In the genomic region with DNA sequence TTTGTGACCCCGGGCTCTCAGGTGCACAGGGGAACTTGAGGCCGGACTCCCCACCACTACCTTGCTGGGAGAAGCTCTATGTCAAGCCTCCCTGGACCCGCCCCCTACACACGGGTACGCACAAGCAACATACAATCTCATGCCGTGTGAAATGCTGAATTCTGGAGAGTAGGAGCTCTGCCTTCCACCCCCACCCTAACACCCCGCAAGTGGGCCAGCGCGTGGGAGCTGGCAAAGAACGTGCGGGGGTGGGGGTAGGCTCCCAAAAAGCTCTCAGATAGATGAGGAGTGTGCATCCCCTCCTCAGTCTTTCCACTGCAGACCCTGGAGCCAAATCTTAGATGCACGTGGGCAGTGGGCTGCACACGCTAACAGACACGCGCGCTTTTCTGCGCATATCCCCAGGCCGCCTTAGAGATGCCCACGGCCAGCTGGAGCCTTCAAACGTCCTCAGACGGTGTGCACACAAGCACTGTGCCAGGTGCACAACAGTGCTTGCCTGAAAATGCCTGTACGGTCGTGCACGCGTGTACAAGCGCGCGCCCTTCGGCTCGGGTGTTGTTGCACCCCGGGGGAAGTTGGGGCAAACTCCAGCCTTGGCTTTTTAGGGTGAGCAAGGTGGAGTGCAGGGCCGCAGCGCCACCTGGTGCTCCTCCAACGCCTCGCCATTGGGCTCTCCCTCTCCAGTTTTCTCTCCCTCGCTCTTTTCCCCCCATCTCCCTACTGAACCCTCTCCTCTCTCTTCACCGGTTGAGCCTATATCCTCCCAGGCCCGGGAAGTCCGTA, we compare ENCODE assay signal across 8 mouse cellular contexts. TPM values are rescaled to one million over a fixed set of nuclear protein-coding genes. Genes with fewer than 3 reads are reported as not detected.
DNase-seq lines count a peak whose midpoint lies in the region; ATAC-seq and TF ChIP-seq lines count a peak whose summit lies in the region.

No protein-coding gene starts in this region.

- peaks cover 69% of the 10 kb centered on the region for H3K27me3 ChIP-seq in forebrain, embryonic 12.5 days
- H3K27me3 ChIP-seq in hindbrain, embryonic 14.5 days (ENCODE audit: control insufficient read depth, insufficient read depth, low read length), result peaks cover 56% of the 10 kb centered on the region
- 0 out of 2 replicates have a peak, but pooled peaks cover 3% of the 10 kb centered on the region for H3K27me3 ChIP-seq in small intestine, adult 2 months (ENCODE audit: control insufficient read depth, insufficient read depth, low read length)

- H3K9me3 ChIP-seq in forebrain, embryonic 12.5 days, result no peaks in the 10 kb centered on the region
- H3K9me3 ChIP-seq in hindbrain, embryonic 14.5 days (ENCODE audit: control insufficient read depth, low read length), result no peaks in the 10 kb centered on the region

- no peaks in the 10 kb centered on the region for H3K36me3 ChIP-seq in forebrain, embryonic 12.5 days (replicated peaks)
- no peaks in the 10 kb centered on the region for H3K36me3 ChIP-seq in hindbrain, embryonic 14.5 days (replicated peaks; ENCODE audit: control insufficient read depth, insufficient read depth)
- no peaks in the 10 kb centered on the region for H3K36me3 ChIP-seq in small intestine, adult 2 months (ENCODE audit: control insufficient read depth, insufficient read depth, low read length)

- H3K4me1 ChIP-seq in forebrain, embryonic 12.5 days, result peaks cover 34% of the 10 kb centered on the region
- H3K4me1 ChIP-seq in hindbrain, embryonic 14.5 days (replicated peaks; ENCODE audit: control insufficient read depth, insufficient read depth, low read length), result peaks cover 14% of the 10 kb centered on the region
- no peaks in the 10 kb centered on the region for H3K4me1 ChIP-seq in small intestine, adult 2 months (ENCODE audit: control insufficient read depth, insufficient read depth, insufficient read length, low read length)

- TF ChIP-seq CTCF in small intestine, adult 2 months (IDR thresholded peaks at IDR 0.05; ENCODE audit: extremely low read depth, insufficient read length, insufficient replicate concordance, low read depth, low read length), result peak; percentile 32; the same call in 1 of the 2 replicates

- ATAC-seq in forebrain, embryonic 12.5 days (ENCODE audit: low FRiP score), result peak; percentile 63
- peak; percentile 78 for ATAC-seq in hindbrain, embryonic 14.5 days (ENCODE audit: low FRiP score)

- no peak for TF ChIP-seq POLR2A in small intestine, adult 2 months (IDR thresholded peaks at IDR 0.05; ENCODE audit: low read depth, low read length)

- H3K9ac ChIP-seq in forebrain, embryonic 12.5 days, result peak overlapping the region; percentile 50
- H3K9ac ChIP-seq in hindbrain, embryonic 14.5 days, result peak overlapping the region; percentile 71

- under 1% methylated on average over 39 of the region's 39 CpGs for WGBS in forebrain, embryonic 12.5 days
- under 1% methylated on average over 39 of the region's 39 CpGs for WGBS in hindbrain, embryonic 14.5 days
- WGBS in small intestine, adult 2 months, result 4% methylated on average over 39 of the region's 39 CpGs

- DNase-seq in ES-CJ7 (ENCODE audit: low read depth, low spot score), result peak; percentile 76
- peak; percentile 65 for DNase-seq in brain, embryonic 18.5 days (ENCODE audit: low read depth, low spot score)
- peak; percentile 81 for DNase-seq in hindbrain, embryonic 14.5 days (ENCODE audit: low spot score)
- DNase-seq in left cerebral cortex, adult 8-10 months (ENCODE audit: low spot score in 2 of 2), result peak; percentile 69 to 70
- peak; percentile 37 to 43 for DNase-seq in lung, postnatal 4 days
- no peak for DNase-seq in thymus, postnatal 10 days (ENCODE audit: low spot score in 2 of 2)

- H3K4me3 ChIP-seq in forebrain, embryonic 12.5 days (replicated peaks), result peak overlapping the region; percentile 47
- H3K4me3 ChIP-seq in hindbrain, embryonic 14.5 days (replicated peaks; ENCODE audit: low read length), result peak overlapping the region; percentile 55
- H3K4me3 ChIP-seq in small intestine, adult 2 months (ENCODE audit: low read depth, low read length), result no peak overlapping the region

- no peak overlapping the region for H3K27ac ChIP-seq in forebrain, embryonic 12.5 days
- H3K27ac ChIP-seq in hindbrain, embryonic 14.5 days, result peak overlapping the region; percentile 74
- H3K27ac ChIP-seq in small intestine, adult 2 months (ENCODE audit: insufficient read depth, low read depth, low read length), result no peak overlapping the region

- H3K4me2 ChIP-seq in forebrain, embryonic 12.5 days, result peak overlapping the region; percentile 88
- peak overlapping the region; percentile 94 for H3K4me2 ChIP-seq in hindbrain, embryonic 14.5 days (replicated peaks)

RNA-seq across cellular contexts. Expression of a gene that starts 1.9 kb away (rescaled TPM):
- 1.0 and 2.4 TPM in 2 replicates for polyA plus RNA-seq in forebrain, embryonic 12.5 days (2016; fragmentation: Nextera tagmentation; extraction: Ambion mirVana)
- 6.2 and 6.9 TPM in 2 replicates for polyA plus RNA-seq in hindbrain, embryonic 14.5 days (2014; fragmentation: Nextera tagmentation; extraction: Ambion mirVana)
- total RNA-seq in left cerebral cortex, adult 8-10 months (2022), result 100 to 1,000 TPM; 163 to 249 (median 201) TPM
- 0.06 and 4.2 TPM in 2 replicates for polyA plus RNA-seq in small intestine, adult 2 months (2012; rRNA removed)

Comparison
In these comparisons a context has a peak if more than half of its experiments do, and no peak if none do; other contexts are left out.
1. DNase-seq: peak in ES-CJ7 (single experiment), brain, embryonic 18.5 days (single experiment), hindbrain, embryonic 14.5 days (single experiment), left cerebral cortex, adult 8-10 months (2 of 2) and lung, postnatal 4 days (2 of 2); none in thymus, postnatal 10 days (0 of 2).